Mouse (Mus musculus) megakaryocyte-erythroid progenitor cell, adult 5-6 weeks (primary cell): Measurements from ENCODE around the gene Abca7. TPM values are rescaled to one million over a fixed set of nuclear protein-coding genes. Genes with fewer than 3 reads are reported as not detected.

ENCODE experiments used
- ATAC-seq: replicated peaks from 2 replicates; pipeline ENCODE4 v1.8.0; 2016; ENCODE audit warnings: mild to moderate bottlenecking, inconsistent platforms; ENCODE audit not compliant: severe bottlenecking, poor library complexity, low FRiP score, low TSS enrichment
- total RNA-seq, 2 experiments: library from RNA; stranded (forward) in 1 of 2; stranded (reverse) in 1 of 2; fragments of 200-1000, 215-1000 nt in 1 of 2; fragments of >200 nt in 1 of 2; fragmentation: Nextera tagmentation in 1 of 2; gene quantifications; 2 replicates each; pipeline ENCODE4 v1.2.3; 2014 to 2017

The Abca7 gene
- total RNA-seq, 2 experiments from 2014 or later = 12.1 to 32.9 TPM

DNA sequence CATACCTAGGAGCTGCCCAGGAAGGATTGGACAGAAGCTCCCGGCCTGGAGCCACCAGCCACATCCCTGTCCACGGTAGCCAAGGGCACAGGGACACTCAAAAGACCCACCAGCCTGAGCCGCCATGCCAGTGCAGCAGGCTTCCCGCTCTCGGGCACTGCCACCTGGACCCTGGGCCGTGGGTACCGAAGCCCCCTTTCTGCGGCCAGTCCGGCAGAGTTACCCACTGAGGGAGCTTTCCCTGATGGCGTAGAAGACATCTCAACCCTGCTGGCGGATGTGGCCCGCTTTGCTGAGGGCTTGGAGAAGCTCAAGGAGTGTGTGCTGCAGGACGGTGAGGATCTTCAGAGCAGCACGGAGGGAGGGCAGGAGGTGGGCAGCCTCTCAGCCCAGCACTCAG lies 21.5 kb downstream of the Abca7 start:
- no peak for ATAC-seq

DNA sequence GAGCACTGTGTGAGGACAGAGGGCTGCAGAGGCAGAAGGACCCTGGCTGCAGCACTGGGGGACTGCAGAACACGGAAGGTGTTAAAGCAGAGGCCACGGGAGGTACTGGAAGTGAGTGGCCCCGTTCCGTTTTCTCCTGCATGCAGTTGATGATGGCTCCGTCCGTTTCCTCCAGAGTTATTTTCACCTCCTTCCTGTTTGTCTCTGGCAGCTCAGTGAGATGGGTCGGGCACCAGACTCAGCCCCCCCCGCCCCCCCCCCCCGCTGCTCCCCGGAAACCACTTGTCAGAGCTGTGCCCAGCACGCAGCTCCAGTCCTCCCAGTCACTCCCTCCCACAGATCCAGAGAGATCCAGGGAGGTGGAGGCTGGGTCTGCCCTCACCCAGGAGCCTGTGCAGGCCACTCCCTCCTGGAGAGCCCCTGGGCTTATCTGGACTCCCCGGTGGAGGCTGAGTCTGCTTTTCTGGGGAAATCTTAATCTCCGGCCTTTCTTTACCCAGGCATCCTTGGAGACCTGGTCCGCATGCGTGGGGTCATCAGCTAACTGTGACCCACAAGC lies 22.5 kb downstream of the Abca7 start:
- ATAC-seq = peak; percentile 34

DNA sequence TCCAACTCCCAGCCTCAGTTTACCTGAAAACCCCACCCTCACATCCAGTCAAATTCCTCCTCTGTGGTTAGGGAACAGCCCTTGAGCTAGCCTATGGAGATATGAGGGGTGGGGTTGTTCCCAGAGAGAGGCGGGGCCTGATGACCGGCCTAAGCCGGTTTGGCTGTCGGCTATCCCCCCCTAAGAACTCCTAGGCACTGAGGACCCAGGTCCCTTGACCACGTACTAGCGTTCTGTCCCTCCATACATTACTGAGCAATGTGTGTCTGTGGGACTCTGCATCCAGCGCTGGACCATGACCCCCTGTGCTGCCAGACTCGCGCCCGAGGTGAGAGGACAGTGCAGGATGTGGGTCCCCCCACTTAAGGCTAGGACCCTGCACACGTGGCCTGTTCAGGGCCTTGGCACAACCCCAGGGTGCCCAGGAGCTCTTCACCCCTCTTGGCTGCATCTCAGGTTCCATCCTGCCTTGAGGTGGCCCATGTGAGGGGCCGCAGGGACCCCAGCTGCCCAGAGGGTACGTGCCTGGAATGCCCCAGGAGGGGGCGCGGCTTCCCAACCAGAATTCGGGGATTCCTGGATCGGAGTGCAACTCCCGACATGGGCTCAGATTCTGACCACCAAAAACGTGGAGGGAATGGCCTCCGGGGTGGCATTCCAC lies 23.3 kb downstream of the Abca7 start:
- no peak for ATAC-seq

DNA sequence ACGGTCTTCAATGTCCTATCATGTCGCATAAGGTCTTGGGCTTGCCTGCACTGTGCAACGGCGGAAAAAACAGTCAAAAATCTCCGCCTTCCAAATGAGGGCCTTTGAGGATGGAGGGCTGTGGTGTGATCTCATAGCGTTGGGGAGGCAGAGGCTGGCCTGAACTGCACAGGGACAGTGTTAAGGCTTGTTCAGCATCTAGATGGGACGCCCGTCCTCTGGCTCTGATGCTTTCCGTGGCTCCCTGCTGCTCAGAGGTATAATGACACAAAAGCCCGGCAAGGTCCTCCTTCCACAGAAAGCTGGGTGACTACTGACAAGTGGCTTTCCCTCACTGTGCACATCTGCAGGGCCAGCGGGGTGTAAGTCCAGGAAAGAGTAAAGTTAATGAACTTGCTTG lies 23.9 kb downstream of the Abca7 start:
- ATAC-seq = no peak

DNA sequence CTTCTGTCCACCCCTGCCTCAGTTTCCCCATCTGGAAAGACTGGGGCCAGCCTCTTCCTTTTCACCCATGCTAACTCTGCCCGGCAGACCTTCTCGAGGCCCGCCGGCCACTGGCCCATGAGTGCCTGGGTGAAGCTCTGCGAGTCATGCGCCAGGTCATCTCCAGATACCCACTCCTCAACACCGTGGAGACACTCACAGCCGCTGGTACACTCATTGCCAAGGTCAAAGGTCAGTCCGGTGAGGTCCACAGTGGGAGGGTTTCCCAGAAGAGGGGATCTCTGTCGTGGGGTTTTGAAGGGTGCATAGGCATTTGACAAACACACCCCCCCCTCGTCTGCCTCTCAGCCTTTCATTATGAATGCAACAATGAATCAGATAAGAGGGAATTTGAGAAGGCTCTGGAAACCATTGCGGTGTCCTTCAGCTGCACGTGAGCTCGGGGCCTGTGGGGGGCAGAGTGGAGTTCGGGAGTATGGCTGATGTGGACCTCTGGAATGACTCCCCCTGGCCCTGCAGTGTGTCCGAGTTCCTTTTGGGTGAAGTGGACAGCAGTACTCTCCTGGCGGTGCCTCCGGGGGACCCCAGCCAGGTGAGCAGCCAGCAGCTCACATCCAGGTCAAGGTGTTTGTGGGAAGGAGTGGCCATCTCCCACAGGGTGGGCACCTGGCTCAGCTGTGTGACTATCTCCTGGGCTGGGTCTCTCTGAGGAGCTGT lies 24.5 kb downstream of the Abca7 start:
- ATAC-seq = no peak

DNA sequence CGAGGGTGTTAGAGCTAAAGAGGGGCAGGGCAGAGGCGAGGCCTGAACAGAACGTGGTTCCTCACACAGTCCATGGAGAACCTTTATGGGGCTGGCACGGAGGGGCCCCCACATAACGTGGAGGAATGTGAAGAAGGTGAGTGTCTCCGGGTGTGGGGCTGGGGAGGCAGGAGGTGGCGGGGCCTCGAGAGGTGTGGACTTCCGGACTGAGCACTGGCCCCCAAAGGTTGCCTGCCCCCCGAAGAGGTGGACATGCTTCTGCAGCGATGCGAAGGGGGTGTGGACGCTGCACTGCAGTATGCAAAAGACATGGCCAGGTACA lies 25.0 kb downstream of the Abca7 start:
- ATAC-seq = no peak

DNA sequence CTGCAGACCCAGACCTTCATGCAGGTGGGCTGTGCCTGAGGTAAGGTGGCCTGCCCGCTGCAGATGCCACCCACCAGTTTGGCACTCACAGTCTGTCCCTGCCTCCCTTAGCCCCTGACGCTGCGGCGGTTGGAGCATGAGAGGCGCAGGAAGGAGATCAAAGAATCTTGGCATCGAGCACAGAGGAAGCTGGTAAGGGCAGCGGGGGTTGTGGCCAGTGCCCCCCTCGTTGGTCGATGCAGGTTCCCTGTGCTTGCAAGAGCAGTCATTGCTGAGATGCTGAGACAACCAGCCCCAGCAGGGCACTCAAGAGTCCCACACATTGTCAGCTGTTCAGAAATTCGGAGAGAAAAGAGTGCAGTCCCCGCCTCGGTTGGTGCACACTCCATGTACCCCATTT lies 25.9 kb downstream of the Abca7 start:
- ATAC-seq = no peak

DNA sequence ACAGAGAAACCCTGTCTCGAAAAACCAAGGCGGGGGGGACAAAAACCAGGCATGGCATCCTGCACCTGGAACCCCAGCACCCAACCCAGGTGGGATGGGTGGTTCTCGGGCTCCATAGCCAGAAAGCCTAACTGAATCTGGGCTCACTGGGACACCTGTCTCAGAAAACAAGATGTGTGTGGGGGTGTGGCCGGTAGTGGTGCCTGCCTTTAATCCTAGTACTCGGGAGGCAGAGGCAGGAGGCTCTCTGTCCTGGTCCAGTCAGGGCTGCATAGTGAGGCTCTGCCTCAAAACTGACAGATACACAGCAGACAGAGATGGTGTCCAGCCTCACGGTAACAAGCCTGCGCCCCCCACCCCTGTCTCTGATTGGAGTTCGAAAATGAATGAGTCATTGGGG lies 26.5 kb downstream of the Abca7 start:
- no peak for ATAC-seq

DNA sequence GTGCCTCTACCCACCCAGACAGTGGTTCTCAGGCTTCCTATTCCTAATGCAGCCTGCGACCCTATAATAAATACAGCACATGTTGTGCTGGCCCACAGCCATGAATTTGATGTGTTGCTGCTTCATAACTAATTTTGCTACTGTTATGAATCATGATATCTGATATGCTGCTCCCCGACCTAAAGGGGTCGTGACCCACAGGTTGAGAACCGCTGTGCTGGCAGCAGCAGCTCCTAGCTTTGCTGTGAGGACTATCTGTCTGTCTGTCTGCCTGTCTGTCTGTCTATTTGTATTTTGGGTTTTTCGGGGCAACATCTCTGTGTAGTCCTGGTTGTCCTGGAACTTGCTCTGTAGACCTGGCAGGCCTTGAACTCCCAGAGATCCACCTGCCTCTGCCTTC lies 27.5 kb downstream of the Abca7 start:
- no peak for ATAC-seq

DNA sequence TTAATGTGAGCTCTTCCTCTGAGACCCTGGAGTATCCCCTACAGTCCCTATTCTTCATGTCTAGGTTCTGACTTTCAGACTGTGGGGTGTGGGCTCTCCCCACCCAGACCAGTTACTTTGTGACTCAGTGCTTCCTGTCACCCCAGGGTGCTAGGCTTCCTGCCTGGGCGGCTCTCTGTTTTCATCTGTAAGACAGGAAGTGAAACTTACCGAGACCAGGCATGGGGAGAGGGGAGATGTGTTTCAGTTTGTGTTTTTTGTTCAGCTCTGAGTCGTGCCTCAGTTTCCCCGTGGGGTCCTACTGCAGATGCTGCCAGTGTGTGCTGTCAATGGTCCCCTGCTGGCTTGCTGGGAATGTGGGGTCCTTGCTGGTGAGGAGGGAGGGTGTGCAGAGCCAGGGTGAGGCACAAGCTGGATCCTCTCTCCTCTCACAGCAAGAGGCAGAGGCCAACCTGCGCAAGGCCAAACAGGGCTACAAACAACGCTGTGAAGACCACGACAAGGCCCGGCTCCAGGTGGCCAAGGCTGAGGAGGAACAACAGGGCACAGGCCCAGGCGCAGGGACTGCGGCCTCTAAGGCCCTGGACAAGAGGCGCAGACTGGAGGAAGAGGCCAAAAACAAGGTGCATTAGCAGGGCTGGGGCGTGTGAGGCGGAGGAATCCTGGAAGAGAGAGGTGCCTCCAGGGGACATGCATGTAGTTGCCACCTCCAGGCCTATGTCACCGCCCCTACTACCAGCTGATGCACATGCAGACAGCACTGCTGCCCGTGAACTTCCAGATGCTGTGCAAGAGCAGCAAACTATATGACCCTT lies 28.1 kb downstream of the Abca7 start:
- no peak for ATAC-seq

DNA sequence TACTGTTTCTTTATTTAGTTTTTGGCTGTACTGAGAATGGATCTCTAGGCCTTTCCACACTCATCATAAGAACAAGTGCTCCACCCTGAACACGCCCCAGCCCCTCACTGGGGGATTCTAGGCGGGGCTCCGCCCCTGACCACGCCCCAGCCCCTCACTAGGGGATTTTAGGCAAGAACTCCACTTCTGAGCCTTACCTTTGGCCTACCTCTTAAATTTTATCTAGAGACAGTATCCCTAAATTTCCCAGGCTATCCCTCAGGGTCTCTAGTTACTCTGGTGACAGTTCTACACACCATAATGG lies 28.7 kb downstream of the Abca7 start:
- no peak for ATAC-seq

DNA sequence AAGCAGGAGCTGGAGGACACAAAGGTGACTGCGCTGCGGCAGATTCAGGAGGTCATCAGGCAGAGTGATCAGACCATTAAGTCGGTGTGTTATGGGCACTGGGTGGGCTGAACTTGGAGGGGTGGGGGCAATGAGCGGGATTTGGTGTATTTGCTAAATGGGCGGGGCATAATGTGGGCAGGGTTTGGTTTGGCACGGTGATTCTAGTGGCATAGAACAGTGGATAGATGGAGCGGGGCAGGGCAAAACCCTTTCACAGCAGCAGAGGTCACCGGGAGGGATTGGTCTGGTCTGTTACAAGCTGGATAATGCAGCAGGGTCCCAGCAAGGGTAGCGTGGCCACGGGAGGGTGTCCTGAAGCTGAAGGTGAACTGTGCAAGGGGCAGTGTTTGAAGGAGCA lies 29.2 kb downstream of the Abca7 start:
- no peak for ATAC-seq

DNA sequence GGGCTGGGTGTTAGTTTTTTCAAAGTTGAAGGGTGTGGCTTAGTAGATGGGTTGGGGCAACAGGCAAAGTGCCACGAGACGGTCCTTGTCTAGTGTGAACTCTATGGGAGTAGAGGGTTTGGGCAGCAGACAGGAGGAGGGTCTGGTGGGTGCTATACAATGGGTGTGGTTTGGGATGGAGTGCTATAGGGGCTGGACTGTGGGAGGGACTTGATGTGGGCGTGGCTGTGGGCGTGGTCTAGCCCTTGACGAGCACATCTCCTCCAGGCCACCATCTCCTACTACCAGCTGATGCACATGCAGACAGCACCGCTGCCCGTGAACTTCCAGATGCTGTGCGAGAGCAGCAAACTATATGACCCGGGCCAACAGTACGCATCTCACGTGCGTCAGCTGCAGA lies 29.6 kb downstream of the Abca7 start:
- peak; percentile 57 for ATAC-seq

DNA sequence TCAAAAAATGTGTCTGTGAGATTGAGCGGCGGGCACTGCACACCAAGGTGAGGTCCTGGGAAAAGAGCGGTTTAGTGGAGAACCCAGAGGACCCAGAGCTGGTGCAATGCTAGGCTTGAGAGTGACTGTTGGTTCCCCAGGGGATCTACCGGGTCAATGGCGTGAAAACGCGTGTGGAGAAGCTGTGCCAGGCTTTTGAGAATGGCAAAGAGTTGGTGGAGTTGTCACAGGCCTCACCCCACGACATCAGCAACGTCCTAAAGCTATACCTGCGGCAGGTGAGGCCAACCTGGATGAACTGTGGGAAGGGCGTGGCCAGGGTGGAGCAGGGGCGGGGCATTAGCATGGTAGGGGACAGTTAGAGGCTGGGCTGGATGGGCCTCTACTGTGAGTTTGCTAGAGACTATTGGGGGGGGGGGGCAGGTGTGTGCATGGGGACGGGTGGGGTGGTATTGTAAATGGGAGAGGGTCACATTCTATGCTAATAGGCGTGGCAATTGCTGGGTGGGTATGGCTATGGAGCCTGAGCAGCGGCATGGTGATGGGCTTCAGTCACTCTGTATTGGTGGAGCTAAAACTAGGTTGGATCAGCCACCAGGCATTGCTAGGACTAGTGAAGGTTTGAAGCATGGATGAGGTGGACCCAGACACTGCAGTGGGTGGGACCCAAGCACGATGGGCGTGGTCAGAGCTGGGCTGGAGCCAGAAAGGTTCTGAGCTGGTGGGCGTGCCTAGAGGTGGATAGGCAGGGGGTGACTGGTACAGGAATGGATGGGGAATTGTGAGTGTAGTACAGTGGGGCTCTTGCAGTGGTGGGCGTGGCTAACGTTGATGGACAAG lies 31.6 kb downstream of the Abca7 start:
- ATAC-seq = no peak; the same call in 1 of the 2 replicates

DNA sequence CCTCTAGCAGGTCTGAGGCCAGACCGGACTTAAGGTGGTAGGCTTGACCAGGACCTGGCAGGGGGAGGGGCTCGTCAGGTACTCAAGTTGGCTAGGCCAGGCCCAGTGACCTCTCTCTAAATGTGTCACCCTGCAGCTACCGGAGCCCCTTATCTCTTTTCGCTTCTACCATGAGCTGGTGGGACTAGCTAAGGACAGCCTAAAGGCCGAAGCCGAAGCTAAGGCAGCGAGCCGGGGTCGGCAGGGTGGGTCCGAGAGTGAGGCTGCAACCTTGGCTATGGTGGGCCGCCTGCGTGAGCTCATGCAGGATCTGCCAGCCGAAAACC lies 32.2 kb downstream of the Abca7 start:
- no peak for ATAC-seq

DNA sequence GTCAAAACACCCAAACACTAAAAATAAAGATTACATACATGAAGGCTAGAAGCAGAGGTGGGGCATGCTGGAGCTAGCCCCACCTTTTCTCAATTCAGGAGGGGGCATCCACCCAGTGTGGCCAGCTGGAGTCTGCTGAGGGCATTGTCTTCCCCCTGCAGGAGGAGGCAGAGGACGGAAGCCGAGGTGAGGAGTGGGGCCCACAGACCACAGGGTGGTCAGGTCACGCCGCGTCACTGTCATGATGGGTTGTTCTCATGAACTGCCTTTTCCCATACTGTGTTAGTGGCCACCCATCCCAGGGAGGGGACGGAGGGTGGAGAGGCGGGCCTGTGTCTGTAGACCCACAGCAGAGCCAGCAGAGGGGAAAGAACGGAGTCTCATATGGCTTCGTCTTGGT lies 33.9 kb downstream of the Abca7 start:
- ATAC-seq = no peak

DNA sequence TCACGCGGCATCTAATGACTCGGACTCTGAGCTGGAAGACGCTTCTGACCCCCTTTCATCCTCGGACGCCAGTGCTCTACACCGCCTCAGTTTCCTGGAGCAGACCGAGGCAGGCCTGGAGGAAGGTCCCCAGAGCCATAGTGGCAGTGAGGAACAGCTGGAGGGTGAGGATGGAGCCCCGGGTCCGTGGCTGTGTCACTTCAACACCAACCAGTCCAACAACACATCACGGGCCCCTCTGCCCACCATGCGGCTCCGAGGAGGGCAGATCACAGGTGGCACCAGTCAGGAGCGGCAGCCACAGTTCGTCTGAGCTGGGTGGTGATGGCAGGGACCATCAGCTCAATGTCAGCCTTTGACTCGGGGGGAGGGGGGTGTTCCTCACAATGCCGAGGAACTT lies 34.4 kb downstream of the Abca7 start:
- ATAC-seq = no peak

DNA sequence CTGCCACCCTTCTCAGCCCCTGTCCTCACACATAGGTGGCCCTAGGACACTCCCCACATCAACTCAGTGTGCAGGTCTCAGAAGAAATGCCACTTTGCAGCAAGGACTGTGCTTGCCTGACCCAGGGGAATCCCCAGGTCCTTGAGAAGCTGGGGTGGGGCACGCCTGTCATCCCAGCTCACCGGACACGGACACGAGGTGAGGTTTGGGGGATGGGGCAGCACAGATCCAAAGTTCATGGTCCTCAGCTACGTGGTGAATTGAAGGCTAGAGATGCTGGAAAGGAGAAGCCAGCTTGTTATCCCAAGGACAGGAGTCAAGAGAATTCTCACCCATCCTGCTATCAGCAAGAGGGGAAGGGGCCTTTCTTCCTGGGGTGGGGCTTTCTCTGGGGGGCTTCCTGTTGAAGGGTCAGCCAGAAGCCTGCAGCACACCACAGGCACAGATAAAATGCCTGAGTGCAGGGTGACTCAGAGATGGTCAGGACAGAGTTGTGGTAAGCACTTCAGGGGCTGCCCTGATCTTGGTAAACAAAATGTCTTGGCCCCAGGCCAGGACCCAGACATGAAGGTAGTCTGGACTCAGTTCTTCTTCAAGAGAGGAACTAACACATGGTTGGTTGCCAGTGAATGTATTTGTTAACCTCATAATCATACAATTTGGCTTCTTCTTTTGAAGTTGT lies 36.6 kb downstream of the Abca7 start:
- ATAC-seq = no peak
